Mouse (Mus musculus) heart, embryonic 11.5 days (tissue): ENCODE results near the gene Ilf3. TPM values are rescaled to one million over a fixed set of nuclear protein-coding genes. Genes with fewer than 3 reads are reported as not detected.
A peak's percentile ranks its signal among the peaks of the same experiment; 100 is the strongest.

Experiments used
- ATAC-seq: fragments of 200-750 bp; cut with Nextera tagmentation; replicated peaks from 2 replicates; pipeline ENCODE4 v1.8.0; 2017; ENCODE audit warnings: moderate library complexity; ENCODE audit not compliant: insufficient number of reproducible peaks, low FRiP score, low TSS enrichment
- H3K27ac ChIP-seq: fragments of 300-500 bp; sonication (generic); 2 replicates; pipeline ENCODE4 v1.5.1; 2014; ENCODE audit warnings: mild to moderate bottlenecking, low read depth, low read length
- H3K27me3 ChIP-seq: fragments of 300-500 bp; sonication (generic); 2 replicates; pipeline ENCODE4 v1.6.1; 2014; ENCODE audit warnings: mild to moderate bottlenecking, low read length, mixed read lengths; ENCODE audit not compliant: control insufficient read depth, insufficient read depth
- H3K36me3 ChIP-seq: fragments of 300-500 bp; sonication (generic); 2 replicates; pipeline ENCODE4 v1.6.1; 2014; ENCODE audit warnings: mild to moderate bottlenecking, low read length, moderate library complexity, mixed read lengths; ENCODE audit not compliant: control insufficient read depth, insufficient read depth
- H3K4me1 ChIP-seq: fragments of 300-500 bp; sonication (generic); 2 replicates; pipeline ENCODE4 v1.6.1; 2014; ENCODE audit warnings: low read length; ENCODE audit not compliant: control insufficient read depth, insufficient read depth
- H3K4me2 ChIP-seq: fragments of 300-500 bp; sonication (generic); 2 replicates; pipeline ENCODE4 v1.6.1; 2014; ENCODE audit warnings: mild to moderate bottlenecking, moderate library complexity
- H3K4me3 ChIP-seq: fragments of 300-500 bp; sonication (generic); 2 replicates; pipeline ENCODE4 v1.5.1; 2014; ENCODE audit warnings: low read depth, low read length
- H3K9ac ChIP-seq: fragments of 300-500 bp; sonication (generic); 2 replicates; pipeline ENCODE4 v1.6.1; 2014; ENCODE audit warnings: mild to moderate bottlenecking, low read depth, low read length, moderate library complexity
- H3K9me3 ChIP-seq: fragments of 300-500 bp; sonication (generic); replicated peaks from 2 replicates; pipeline ENCODE4 v1.6.1; 2016; ENCODE audit warnings: low read length; ENCODE audit not compliant: control insufficient read depth
- WGBS: fragments of 180-500 bp; shearing (Covaris S2); extraction: QIAGEN DNeasy Blood & Tissue Kit; methylation state at CpG from one replicate; pipeline ENCODE4 v1.1.7; 2014; ENCODE audit not compliant: insufficient replicate concordance; 5-methylcytosine and 5-hydroxymethylcytosine counted together
- polyA plus RNA-seq: library from polyadenylated mRNA; unstranded; fragments of >200 nt; fragmentation: Nextera tagmentation; extraction: Ambion mirVana; gene quantifications from 2 replicates; pipeline ENCODE4 v1.2.1, GENCODE M21; 2014

The Ilf3 gene
- polyA plus RNA-seq, 1 experiment from 2014 or later, result 120 TPM

GRCm38 (mm10) chr9:21417866-21418265 is 50.2 kb downstream of the Ilf3 start:
- Histone ChIP-seq H3K9ac (no peak overlapping the region), H3K27me3 (no peaks in the 10 kb centered on the region), H3K9me3 (no peaks in the 10 kb centered on the region), H3K36me3 (peaks cover 18% of the 10 kb centered on the region), H3K4me3 (no peak overlapping the region), H3K27ac (no peak overlapping the region), H3K4me2 (no peak overlapping the region), H3K4me1 (no peaks in the 10 kb centered on the region; the same call in 1 of the 2 replicates)
- 100% methylated on average over 2 of the region's 2 CpGs for WGBS
- no peak for ATAC-seq

- WGBS, result 82% methylated on average over 2 of the region's 2 CpGs
- Histone ChIP-seq H3K9me3 (no peaks in the 10 kb centered on the region), H3K9ac (no peak overlapping the region), H3K27ac (no peak overlapping the region), H3K36me3 (peaks cover 15% of the 10 kb centered on the region), H3K4me3 (no peak overlapping the region), H3K27me3 (no peaks in the 10 kb centered on the region), H3K4me2 (no peak overlapping the region), H3K4me1 (no peaks in the 10 kb centered on the region)
- ATAC-seq, result no peak
These were observed 52.0 kb downstream of the Ilf3 start for GRCm38 (mm10) chr9:21419646-21420045.

- Histone ChIP-seq H3K4me2 (peak within 1 kb of the TSS; percentile 92), H3K36me3 (peaks cover 4% of the 10 kb centered on the region; the same call in 1 of the 2 replicates), H3K4me3 (peak within 1 kb of the TSS; percentile 98), H3K9me3 (no peaks in the 10 kb centered on the region), H3K27me3 (no peaks in the 10 kb centered on the region), H3K4me1 (peaks cover 15% of the 10 kb centered on the region), H3K9ac (peak within 1 kb of the TSS; percentile 95), H3K27ac (peak within 1 kb of the TSS; percentile 90)
- ATAC-seq, result peak; percentile 95
- under 1% methylated on average over 81 of the region's 82 CpGs for WGBS
These were observed 57.2 kb downstream of the Ilf3 start, which contains the start of gene Dnm2 for GRCm38 (mm10) chr9:21424631-21425555. TSS of gene Dnm2 (plus strand) at chr9:21424908.

DNA sequence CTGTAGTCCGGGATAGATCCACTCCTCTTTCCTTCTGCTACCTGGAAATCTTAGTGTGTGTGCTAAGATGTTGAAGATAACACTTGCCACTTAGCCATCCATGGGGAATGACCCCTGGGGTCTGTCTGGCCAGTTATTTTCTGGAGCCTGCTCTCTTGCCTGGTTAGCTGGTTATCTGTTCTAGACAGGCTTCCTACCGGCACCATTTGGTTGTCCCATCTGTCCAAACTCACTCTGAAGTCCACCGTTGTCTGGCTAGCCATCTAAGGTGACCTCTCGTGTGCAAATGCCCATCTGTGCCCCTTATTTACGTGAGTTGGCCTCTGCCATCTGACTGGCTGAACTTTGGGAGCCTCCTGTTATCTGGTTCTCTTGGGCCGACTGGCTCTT is 57.9 kb downstream of the Ilf3 start:
- Histone ChIP-seq H3K9ac (peak overlapping the region; percentile 95), H3K4me3 (peak overlapping the region; percentile 98), H3K27me3 (no peaks in the 10 kb centered on the region), H3K9me3 (no peaks in the 10 kb centered on the region), H3K27ac (peak overlapping the region; percentile 90), H3K36me3 (no peaks in the 10 kb centered on the region; the same call in 1 of the 2 replicates), H3K4me1 (peaks cover 15% of the 10 kb centered on the region), H3K4me2 (peak overlapping the region; percentile 92)
- ATAC-seq, result no peak
- WGBS, result 5% methylated on average over 6 of the region's 6 CpGs

GRCm38 (mm10) chr9:21426013-21426412 is 58.3 kb downstream of the Ilf3 start:
- Histone ChIP-seq H3K27me3 (no peaks in the 10 kb centered on the region), H3K9me3 (no peaks in the 10 kb centered on the region), H3K4me3 (peak overlapping the region; percentile 98), H3K4me1 (peaks cover 15% of the 10 kb centered on the region), H3K9ac (peak overlapping the region; percentile 95), H3K36me3 (no peaks in the 10 kb centered on the region; the same call in 1 of the 2 replicates), H3K4me2 (peak overlapping the region; percentile 92), H3K27ac (peak overlapping the region; percentile 90; the same call in 1 of the 2 replicates)
- 7% methylated on average over 1 of the region's 1 CpGs for WGBS
- ATAC-seq, result no peak

DNA sequence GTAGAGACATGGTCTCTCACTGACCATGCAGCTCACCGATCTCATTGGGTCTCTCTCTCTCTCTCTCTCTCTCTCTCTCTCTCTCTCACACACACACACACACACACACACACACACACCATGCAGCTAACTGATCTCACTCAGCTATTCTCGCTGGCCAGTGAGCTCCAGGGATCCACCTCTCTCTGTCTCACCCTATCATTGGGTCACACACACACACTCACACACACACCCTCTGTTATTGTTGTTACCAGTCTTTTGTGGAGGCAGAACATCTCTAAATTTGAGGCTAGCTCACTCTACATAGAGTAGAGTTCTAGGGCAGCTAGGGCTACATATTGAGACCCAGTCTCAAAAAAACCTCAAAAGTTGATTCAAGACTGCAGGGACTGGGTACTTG is 58.9 kb downstream of the Ilf3 start:
- no peaks in the 10 kb centered on the region; the same call in 1 of the 2 replicates for H3K36me3 ChIP-seq
- H3K4me1 ChIP-seq, result peaks cover 15% of the 10 kb centered on the region
- H3K27ac ChIP-seq, result no peak overlapping the region
- no peak overlapping the region; the same call in 1 of the 2 replicates for H3K9ac ChIP-seq
- H3K4me2 ChIP-seq, result peak overlapping the region; percentile 92
- 54% methylated on average over 2 of the region's 2 CpGs for WGBS
- no peaks in the 10 kb centered on the region for H3K9me3 ChIP-seq
- ATAC-seq, result no peak
- peak overlapping the region; percentile 98; the same call in 1 of the 2 replicates for H3K4me3 ChIP-seq
- no peaks in the 10 kb centered on the region for H3K27me3 ChIP-seq

DNA sequence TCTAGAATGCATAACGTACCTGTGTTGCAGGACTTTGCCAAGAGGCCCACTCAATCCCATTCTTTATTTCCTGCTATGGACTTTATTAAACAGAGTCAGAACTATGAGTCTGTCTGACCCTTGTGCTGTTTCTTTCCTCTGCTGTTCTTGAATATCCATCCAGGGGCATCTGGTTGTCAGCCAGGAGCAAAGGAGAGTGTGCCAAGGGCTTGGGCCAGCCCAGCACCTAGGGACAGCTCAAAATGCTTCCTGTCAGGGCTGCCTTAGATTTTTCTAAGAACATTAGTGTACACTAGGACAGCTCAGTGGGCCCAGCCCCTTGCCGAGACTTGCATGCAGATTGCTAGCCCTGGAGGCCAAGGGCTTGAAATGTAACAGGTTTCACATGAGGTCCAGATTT is 60.1 kb downstream of the Ilf3 start:
- Histone ChIP-seq H3K4me3 (no peak overlapping the region), H3K27ac (no peak overlapping the region), H3K36me3 (no peaks in the 10 kb centered on the region), H3K9ac (no peak overlapping the region), H3K27me3 (no peaks in the 10 kb centered on the region), H3K9me3 (no peaks in the 10 kb centered on the region), H3K4me1 (peaks cover 15% of the 10 kb centered on the region), H3K4me2 (no peak overlapping the region)
- no peak for ATAC-seq
- WGBS, result 86% methylated on average over 2 of the region's 2 CpGs

- WGBS, result 79% methylated on average over 6 of the region's 6 CpGs
- H3K9ac ChIP-seq, result no peak overlapping the region
These were observed 60.5 kb downstream of the Ilf3 start for GRCm38 (mm10) chr9:21428178-21428577.

More at GRCm38 (mm10) chr9:21428178-21428577, 60.5 kb downstream of the Ilf3 start:
- ATAC-seq, result no peak
- Histone ChIP-seq H3K4me2 (no peak overlapping the region), H3K36me3 (no peaks in the 10 kb centered on the region), H3K9me3 (no peaks in the 10 kb centered on the region), H3K4me1 (peaks cover 16% of the 10 kb centered on the region), H3K27me3 (no peaks in the 10 kb centered on the region), H3K4me3 (no peak overlapping the region), H3K27ac (no peak overlapping the region)
